11 mouse cellular contexts compared by ENCODE assay signal in the genomic region with DNA sequence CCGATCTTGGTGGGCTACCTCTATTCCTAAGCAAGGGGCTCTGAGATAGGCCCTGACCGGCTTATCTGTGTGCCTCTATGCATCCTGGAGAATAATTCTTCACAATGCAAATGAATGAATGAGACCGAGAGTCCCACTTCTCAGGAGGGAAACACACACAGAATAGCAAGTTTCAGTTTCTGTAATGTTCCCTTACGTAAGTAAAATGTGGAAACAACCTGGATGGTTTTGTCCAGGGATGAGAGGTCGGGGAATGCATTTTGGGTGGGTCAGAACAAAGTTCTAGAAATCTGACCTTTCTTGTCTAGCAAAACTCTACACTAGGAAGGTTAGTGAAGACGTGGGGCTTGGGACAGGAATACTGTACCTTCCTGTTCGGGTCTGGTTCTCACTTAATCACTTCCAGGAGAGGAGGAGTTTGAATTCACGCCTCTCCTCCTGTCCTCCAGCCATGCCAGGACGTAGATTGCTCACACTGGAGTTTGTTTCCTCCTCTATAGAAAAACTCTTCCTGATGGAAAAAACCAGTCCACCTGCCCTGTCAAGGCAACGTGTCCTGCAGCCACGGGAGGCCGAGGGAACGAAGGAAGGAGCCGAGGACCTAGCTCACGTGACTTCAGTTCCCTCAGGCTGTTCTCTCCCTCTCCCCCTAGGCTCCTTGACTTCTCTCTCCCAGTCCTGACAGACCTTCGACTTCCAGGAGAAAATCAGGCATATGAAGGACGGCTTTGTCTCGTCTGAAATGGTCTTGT. TPM values are rescaled to one million over a fixed set of nuclear protein-coding genes. Genes with fewer than 3 reads are reported as not detected.
A peak's percentile ranks its signal among the peaks of the same experiment; 100 is the strongest.
DNase-seq lines count a peak whose midpoint lies in the region; ATAC-seq and TF ChIP-seq lines count a peak whose summit lies in the region.
"Had no signal": no experiment of that assay in that cellular context is flagged by ENCODE, and none has a peak within 500 bp of the region (broad histone marks: within the 10 kb centered on the region; RNA-seq: fewer than 3 reads in every experiment).

No protein-coding gene starts in this region.

- H3K27me3 ChIP-seq in thymus, adult 2 months (ENCODE audit: control insufficient read depth, insufficient read depth, low read length), result no peaks in the 10 kb centered on the region
- no peaks in the 10 kb centered on the region for H3K27me3 ChIP-seq in stomach, postnatal 0 days (ENCODE audit: control insufficient read depth, insufficient read depth, low read length)
- H3K27me3 ChIP-seq in forebrain, embryonic 16.5 days (replicated peaks; ENCODE audit: control insufficient read depth, insufficient read depth, low read length), result no peaks in the 10 kb centered on the region

- peak; percentile 31 for ATAC-seq in stomach, postnatal 0 days (ENCODE audit: low FRiP score, low TSS enrichment)
- no peak for ATAC-seq in forebrain, embryonic 16.5 days
- ATAC-seq: inflammation-experienced regulatory T-cells, adult 6 months had no signal

- H3K4me1 ChIP-seq in thymus, adult 2 months (replicated peaks; ENCODE audit: control insufficient read depth, insufficient read depth, low read length), result peaks cover 37% of the 10 kb centered on the region
- H3K4me1 ChIP-seq in stomach, postnatal 0 days (replicated peaks; ENCODE audit: control insufficient read depth, insufficient read depth), result peaks cover 3% of the 10 kb centered on the region; the same call in 1 of the 2 replicates
- peaks cover 11% of the 10 kb centered on the region for H3K4me1 ChIP-seq in forebrain, embryonic 16.5 days (replicated peaks; ENCODE audit: control insufficient read depth, insufficient read depth, low read length)

- peaks cover 38% of the 10 kb centered on the region for H3K36me3 ChIP-seq in thymus, adult 2 months (ENCODE audit: control insufficient read depth, insufficient read depth, low read length)
- peaks cover 23% of the 10 kb centered on the region for H3K36me3 ChIP-seq in stomach, postnatal 0 days (ENCODE audit: control insufficient read depth, insufficient read depth, low read length)
- peaks cover 14% of the 10 kb centered on the region for H3K36me3 ChIP-seq in forebrain, embryonic 16.5 days (ENCODE audit: control insufficient read depth, insufficient read depth)

- no peak for TF ChIP-seq CTCF in thymus, adult 2 months (IDR thresholded peaks at IDR 0.05; ENCODE audit: borderline replicate concordance, control insufficient read depth, extremely low read depth, insufficient read depth, low read length, poor library complexity)
- TF ChIP-seq CTCF in stomach, postnatal 0 days (IDR thresholded peaks at IDR 0.05; ENCODE audit: low read depth), result no peak

- no peak overlapping the region for H3K9ac ChIP-seq in stomach, postnatal 0 days (ENCODE audit: low read length)
- H3K9ac ChIP-seq in forebrain, embryonic 16.5 days (replicated peaks; ENCODE audit: low read depth, low read length), result no peak overlapping the region

- no peak overlapping the region for H3K4me3 ChIP-seq in thymus, adult 2 months (ENCODE audit: control insufficient read depth, insufficient read depth, low read length)
- no peak overlapping the region for H3K4me3 ChIP-seq in stomach, postnatal 0 days (ENCODE audit: low read depth, low read length)
- no peak overlapping the region for H3K4me3 ChIP-seq in forebrain, embryonic 16.5 days (replicated peaks; ENCODE audit: low read length)

- TF ChIP-seq EP300 in stomach, postnatal 0 days (optimal IDR thresholded peaks at IDR 0.05), result no peak

- 0 out of 2 replicates have a peak overlapping the region, but pooled peaks have one; percentile 10 for H3K27ac ChIP-seq in thymus, adult 2 months (ENCODE audit: control insufficient read depth, insufficient read depth, low read length)
- peak overlapping the region; percentile 70 for H3K27ac ChIP-seq in stomach, postnatal 0 days (replicated peaks)
- no peak overlapping the region for H3K27ac ChIP-seq in forebrain, embryonic 16.5 days (ENCODE audit: low read length)

- peak; percentile 46 for DNase-seq in kidney, adult 11 months
- DNase-seq in kidney, adult 8-10 months, result no peak
- no peak for DNase-seq in thymus, adult 2 months
- DNase-seq in thymus, postnatal 36 days, result no peak
- DNase-seq in kidney, adult 9 months, result peak; percentile 47
- DNase-seq in stomach, postnatal 0 days (ENCODE audit: low spot score), result peak; percentile 59
- DNase-seq in right cerebral cortex, postnatal 14 days, result no peak
- DNase-seq: adrenal gland, postnatal 36 days; right cerebral cortex, adult 18-20 months had no signal

- H3K4me2 ChIP-seq in stomach, postnatal 0 days (replicated peaks; ENCODE audit: low read depth), result no peak overlapping the region
- H3K4me2 ChIP-seq in forebrain, embryonic 16.5 days (ENCODE audit: low read length), result no peak overlapping the region

- no peak for TF ChIP-seq POLR2A in thymus, adult 2 months (IDR thresholded peaks at IDR 0.05; ENCODE audit: control insufficient read depth, extremely low read depth, insufficient read depth, low read length, poor library complexity)

- WGBS in thymus, adult 2 months, result 91% methylated on average over 18 of the region's 18 CpGs
- 61% methylated on average over 18 of the region's 18 CpGs for WGBS in stomach, postnatal 0 days
- WGBS in forebrain, embryonic 16.5 days, result 80% methylated on average over 18 of the region's 18 CpGs

- H3K9me3 ChIP-seq in stomach, postnatal 0 days (ENCODE audit: control insufficient read depth, low read length), result no peaks in the 10 kb centered on the region
- H3K9me3 ChIP-seq in forebrain, embryonic 16.5 days (ENCODE audit: control insufficient read depth, low read length), result no peaks in the 10 kb centered on the region

RNA-seq across cellular contexts. Expression of a gene that starts 5.3 kb away (rescaled TPM):
- polyA plus RNA-seq in thymus, adult 2 months (2012; rRNA removed), result 613 and 674 TPM in 2 replicates
- polyA plus RNA-seq in stomach, postnatal 0 days (2015; fragmentation: Nextera tagmentation; extraction: Ambion mirVana), result 110 and 119 TPM in 2 replicates
- polyA plus RNA-seq in forebrain, embryonic 16.5 days (2015; fragmentation: Nextera tagmentation; extraction: Ambion mirVana), result 53.4 and 58.5 TPM in 2 replicates

Comparison
In these comparisons a context has a peak if more than half of its experiments do, and no peak if none do; other contexts are left out.
1. DNase-seq: peak in kidney, adult 11 months (single experiment), kidney, adult 9 months (single experiment) and stomach, postnatal 0 days (single experiment); none in kidney, adult 8-10 months (0 of 2), thymus, adult 2 months (single experiment), thymus, postnatal 36 days (0 of 2) and right cerebral cortex, postnatal 14 days (single experiment).